Mouse (Mus musculus) frontal cortex, postnatal 14 days (tissue): Measurements from ENCODE around the gene Slc38a5.

Experiments
- DNase-seq, 2 experiments: peaks; one replicate each; pipeline ENCODE4 v3.0.0; 2022; ENCODE audit warnings: low spot score in 2 of 2

Gene Slc38a5

GRCm38 (mm10) chrX:8314905-8315304 lies 44.0 kb downstream of the Slc38a5 start:
- DNase-seq = peak; percentile 2 to 10

- no peak for DNase-seq
Observed at GRCm38 (mm10) chrX:8327124-8327523, 56.2 kb downstream of the Slc38a5 start, which contains the start of gene Ssxb10. Gene Ssxb10, plus strand, starts transcription at chrX:8327424.
